In genomic region chr1:54542920-54543319, GRCm38 (mm10) we compare ENCODE assay signal across 29 mouse cellular contexts. TPM values are rescaled to one million over a fixed set of nuclear protein-coding genes. Genes with fewer than 3 reads are reported as not detected.
"Had no signal": no experiment of that assay in that cellular context is flagged by ENCODE, and none has a peak within 500 bp of the region (broad histone marks: within the 10 kb centered on the region; RNA-seq: fewer than 3 reads in every experiment).

No protein-coding gene starts in this region.

- H3K27ac ChIP-seq: embryonic facial prominence, embryonic 10.5 days; embryonic facial prominence, embryonic 12.5 days; embryonic facial prominence, embryonic 13.5 days; embryonic facial prominence, embryonic 15.5 days; forebrain, embryonic 10.5 days; forebrain, embryonic 12.5 days; forebrain, embryonic 13.5 days; forebrain, embryonic 15.5 days; gastrocnemius, adult 2 months; heart, adult 2 months had no signal

- H3K27me3 ChIP-seq: embryonic facial prominence, embryonic 12.5 days; embryonic facial prominence, embryonic 13.5 days; embryonic facial prominence, embryonic 15.5 days; forebrain, embryonic 12.5 days; forebrain, embryonic 13.5 days; forebrain, embryonic 15.5 days had no signal

- H3K4me2 ChIP-seq: embryonic facial prominence, embryonic 12.5 days; embryonic facial prominence, embryonic 13.5 days; embryonic facial prominence, embryonic 15.5 days; forebrain, embryonic 12.5 days; forebrain, embryonic 13.5 days; forebrain, embryonic 15.5 days had no signal

- H3K4me3 ChIP-seq: embryonic facial prominence, embryonic 10.5 days; embryonic facial prominence, embryonic 12.5 days; embryonic facial prominence, embryonic 13.5 days; embryonic facial prominence, embryonic 15.5 days; erythroblast, embryonic 14.5 days; forebrain, embryonic 10.5 days; forebrain, embryonic 12.5 days; forebrain, embryonic 13.5 days; forebrain, embryonic 15.5 days; gastrocnemius, adult 2 months; heart, adult 2 months had no signal

- H3K9ac ChIP-seq: embryonic facial prominence, embryonic 12.5 days; embryonic facial prominence, embryonic 13.5 days; embryonic facial prominence, embryonic 15.5 days; forebrain, embryonic 12.5 days; forebrain, embryonic 13.5 days; forebrain, embryonic 15.5 days; forebrain, postnatal 0 days had no signal

- H3K4me1 ChIP-seq: embryonic facial prominence, embryonic 10.5 days; embryonic facial prominence, embryonic 12.5 days; embryonic facial prominence, embryonic 13.5 days; embryonic facial prominence, embryonic 15.5 days; forebrain, embryonic 10.5 days; forebrain, embryonic 12.5 days; forebrain, embryonic 13.5 days; forebrain, embryonic 15.5 days had no signal

- ATAC-seq: forebrain, embryonic 13.5 days; forebrain, embryonic 14.5 days; forebrain, embryonic 15.5 days; forebrain, embryonic 16.5 days; forebrain, postnatal 0 days had no signal

- H3K9me3 ChIP-seq: embryonic facial prominence, embryonic 10.5 days; embryonic facial prominence, embryonic 12.5 days; embryonic facial prominence, embryonic 13.5 days; embryonic facial prominence, embryonic 15.5 days; forebrain, embryonic 12.5 days; forebrain, embryonic 15.5 days had no signal

- DNase-seq: cerebellum, adult 2 months; cerebellum, adult 8-10 months; cerebellum, adult 9-10 months; cerebellum, adult 9-11 months; cerebellum, postnatal 10 days; cerebellum, postnatal 14 days; cerebellum, postnatal 25 days; cerebellum, postnatal 36 days; embryo, embryonic 11 days; forebrain, postnatal 0 days; gastrocnemius, adult 2 months; gastrocnemius, postnatal 10 days; gastrocnemius, postnatal 14 days; gastrocnemius, postnatal 25 days; gastrocnemius, postnatal 36 days; heart, adult 11 months; heart, adult 18-20 months; heart, adult 2 months had no signal

RNA-seq across cellular contexts. Expression of gene Pgap1, which starts 14.6 kb away (rescaled TPM):
- polyA plus RNA-seq: erythroblast, embryonic 14.5 days had no signal
